Mouse (Mus musculus): Measurements from ENCODE around the gene Tprkb.
"Not testable (repeated sequence)": the region's sequence is repeated elsewhere in the genome, so short reads cannot be mapped to it uniquely, and the experiment has no call there.

DNA sequence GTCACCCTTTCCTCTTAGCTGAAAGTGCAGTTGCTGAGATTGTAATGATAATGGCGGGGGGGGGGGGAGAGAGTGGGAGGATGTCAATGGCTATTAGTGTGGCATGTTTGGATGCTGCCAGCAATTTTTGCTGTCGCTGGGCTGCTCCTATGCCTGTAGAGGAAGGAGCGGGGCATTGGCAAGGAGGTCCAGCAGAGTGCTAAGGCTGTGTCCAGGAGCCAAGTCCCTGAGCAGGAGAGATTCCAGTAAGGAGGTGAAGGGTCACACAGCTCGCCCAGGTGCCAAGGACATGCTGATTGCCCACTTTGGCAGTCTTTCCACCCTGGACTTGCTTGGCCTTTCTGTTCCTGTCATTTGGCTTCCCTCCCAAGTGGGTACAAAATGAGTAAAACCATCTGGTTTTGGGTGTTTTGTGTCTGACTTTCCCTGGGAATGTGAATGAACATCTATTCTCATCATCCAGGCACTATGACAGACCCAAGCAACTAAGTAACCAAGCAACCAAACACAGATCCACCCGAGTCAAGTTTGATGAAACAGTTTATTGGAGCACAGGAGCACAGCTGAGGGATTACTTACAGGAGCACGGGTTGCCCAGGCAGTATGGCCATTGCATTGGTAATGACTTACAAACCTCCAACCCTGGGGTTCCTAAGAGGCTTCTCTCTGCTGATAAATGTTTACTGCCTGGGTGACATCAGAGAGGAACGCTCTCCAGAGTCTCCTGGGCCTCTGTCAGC, 46.6 kb upstream of the Tprkb start:
- TF ChIP-seq USF1 (IDR thresholded peaks at IDR 0.05; ENCODE audit: low read depth); E2F4 (IDR thresholded peaks at IDR 0.05; ENCODE audit: insufficient read depth); POLR2A (IDR thresholded peaks at IDR 0.05; ENCODE audit: insufficient read length, low read depth); TCF12 (IDR thresholded peaks at IDR 0.05; ENCODE audit: insufficient read depth, poor library complexity, severe bottlenecking); POLR2AphosphoS2 (IDR thresholded peaks at IDR 0.05; ENCODE audit: insufficient read length, low read depth); MYOD1 (IDR thresholded peaks at IDR 0.05; ENCODE audit: control insufficient read depth in 1 of 3, insufficient read length in 2 of 3, low read depth in 2 of 3); REST (IDR thresholded peaks at IDR 0.05; ENCODE audit: insufficient read depth, insufficient read length); SRF (IDR thresholded peaks at IDR 0.05; ENCODE audit: control insufficient read depth, insufficient read length, low read depth); CEBPB (IDR thresholded peaks at IDR 0.05; ENCODE audit: insufficient read depth, poor library complexity, severe bottlenecking); MAX (IDR thresholded peaks at IDR 0.05; ENCODE audit: low read depth): not testable (repeated sequence)
